8 mouse cellular contexts compared by ENCODE assay signal in the genomic region with DNA sequence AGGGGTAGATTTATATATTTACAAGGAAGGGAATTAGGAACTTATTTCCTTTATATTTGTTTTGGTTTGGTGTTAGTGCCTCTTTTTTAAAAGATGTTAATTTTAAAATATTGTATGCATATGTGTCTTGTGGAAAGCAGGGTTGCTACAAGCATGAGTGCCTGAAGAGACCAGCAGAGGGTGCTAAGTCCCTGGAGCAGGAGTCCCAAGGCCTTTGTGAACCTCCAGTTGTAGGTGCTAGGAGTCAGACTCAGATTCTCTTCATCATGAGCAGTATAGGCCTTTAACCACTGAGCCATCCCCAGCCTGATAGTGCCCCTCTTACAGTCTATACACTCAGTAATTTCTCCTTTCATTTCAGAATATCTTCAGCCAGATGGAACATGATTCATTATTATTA.
DNase-seq lines count a peak whose midpoint lies in the region; ATAC-seq lines count a peak whose summit lies in the region.

No protein-coding gene starts in this region.

- ATAC-seq in forebrain, embryonic 14.5 days, result no peak
- ATAC-seq in forebrain, embryonic 13.5 days, result no peak
- no peak for ATAC-seq in heart, embryonic 11.5 days (replicated peaks; ENCODE audit: insufficient number of reproducible peaks, low FRiP score, low TSS enrichment)

- no peak overlapping the region for H3K4me2 ChIP-seq in forebrain, embryonic 14.5 days (ENCODE audit: low read length)
- no peak overlapping the region for H3K4me2 ChIP-seq in forebrain, embryonic 13.5 days
- H3K4me2 ChIP-seq in heart, embryonic 11.5 days, result no peak overlapping the region

- intact Hi-C loops in gastrocnemius, postnatal 36 days (cut with DNase I), result loop anchor here (10.0 kb wide), 1 partner anchor 791 kb away; no protein-coding TSS in a partner anchor

- H3K9ac ChIP-seq in forebrain, embryonic 14.5 days (ENCODE audit: low read length), result no peak overlapping the region
- no peak overlapping the region for H3K9ac ChIP-seq in forebrain, embryonic 13.5 days
- H3K9ac ChIP-seq in heart, embryonic 11.5 days (ENCODE audit: low read depth, low read length), result no peak overlapping the region

- H3K36me3 ChIP-seq in forebrain, embryonic 14.5 days (ENCODE audit: control insufficient read depth, insufficient read depth, low read length), result no peaks in the 10 kb centered on the region
- no peaks in the 10 kb centered on the region for H3K36me3 ChIP-seq in forebrain, embryonic 13.5 days (ENCODE audit: poor library complexity, severe bottlenecking)
- H3K36me3 ChIP-seq in heart, embryonic 11.5 days (ENCODE audit: control insufficient read depth, insufficient read depth, low read length), result no peaks in the 10 kb centered on the region

- DNase-seq in forebrain, embryonic 14.5 days (ENCODE audit: low spot score), result peak; percentile 28
- peak; percentile 3 for DNase-seq in lung, postnatal 14 days
- DNase-seq in lung, postnatal 4 days, result no peak
- DNase-seq in ZHBTc4 (ENCODE audit: low read depth, low spot score), result peak; percentile 52
- peak; percentile 35 for DNase-seq in large intestine, adult 2 months (ENCODE audit: low read depth, low spot score)
- no peak for DNase-seq in gastrocnemius, postnatal 36 days

- H3K27me3 ChIP-seq in forebrain, embryonic 14.5 days (replicated peaks; ENCODE audit: control insufficient read depth, insufficient read depth, low read length), result no peaks in the 10 kb centered on the region
- no peaks in the 10 kb centered on the region for H3K27me3 ChIP-seq in forebrain, embryonic 13.5 days
- no peaks in the 10 kb centered on the region for H3K27me3 ChIP-seq in heart, embryonic 11.5 days (ENCODE audit: control insufficient read depth, insufficient read depth, low read length)

- H3K9me3 ChIP-seq in forebrain, embryonic 14.5 days (replicated peaks; ENCODE audit: control insufficient read depth, low read length), result no peaks in the 10 kb centered on the region
- H3K9me3 ChIP-seq in forebrain, embryonic 13.5 days (replicated peaks), result no peaks in the 10 kb centered on the region
- H3K9me3 ChIP-seq in heart, embryonic 11.5 days (replicated peaks; ENCODE audit: control insufficient read depth, low read length), result no peaks in the 10 kb centered on the region

- no peak overlapping the region for H3K27ac ChIP-seq in forebrain, embryonic 14.5 days (ENCODE audit: low read depth, low read length)
- no peak overlapping the region for H3K27ac ChIP-seq in forebrain, embryonic 13.5 days
- no peak overlapping the region for H3K27ac ChIP-seq in heart, embryonic 11.5 days (ENCODE audit: low read depth, low read length)

- H3K4me1 ChIP-seq in forebrain, embryonic 14.5 days (ENCODE audit: control insufficient read depth, insufficient read depth, low read length), result no peaks in the 10 kb centered on the region
- H3K4me1 ChIP-seq in forebrain, embryonic 13.5 days, result no peaks in the 10 kb centered on the region
- no peaks in the 10 kb centered on the region for H3K4me1 ChIP-seq in heart, embryonic 11.5 days (ENCODE audit: control insufficient read depth, insufficient read depth, low read length)

- no peak overlapping the region for H3K4me3 ChIP-seq in forebrain, embryonic 14.5 days (ENCODE audit: low read depth, low read length)
- no peak overlapping the region for H3K4me3 ChIP-seq in forebrain, embryonic 13.5 days
- H3K4me3 ChIP-seq in heart, embryonic 11.5 days (ENCODE audit: low read depth, low read length), result no peak overlapping the region

Comparison
In these comparisons a context has a peak if more than half of its experiments do, and no peak if none do; other contexts are left out.
1. DNase-seq: peak in forebrain, embryonic 14.5 days (single experiment), lung, postnatal 14 days (single experiment), ZHBTc4 (single experiment) and large intestine, adult 2 months (single experiment); none in lung, postnatal 4 days (0 of 2) and gastrocnemius, postnatal 36 days (0 of 2).